Mouse (Mus musculus) embryonic facial prominence, embryonic 14.5 days (tissue): ENCODE measurements at regions not wholly inside any gene's neighbourhood (a gene's known extent, or its start where the extent isn't known, plus 50 kb on each side); places are given as distances from the start of the nearest gene placed in this dataset.
A peak's percentile ranks its signal among the peaks of the same experiment; 100 is the strongest.

ENCODE experiments used
- ATAC-seq: fragments of 200-750 bp; cut with Nextera tagmentation; 2 replicates; pipeline ENCODE4 v1.8.0; 2017; ENCODE audit warnings: low read depth, moderate number of reproducible peaks, moderate TSS enrichment
- DNase-seq: peaks from one replicate; pipeline ENCODE4 v3.0.0-alpha.2; 2015; ENCODE audit warnings: low spot score
- H3K27ac ChIP-seq: fragments of 300-500 bp; sonication (generic); replicated peaks from 2 replicates; pipeline ENCODE4 v1.5.1; 2014; ENCODE audit warnings: low read depth, mild to moderate bottlenecking, low read length, moderate library complexity
- H3K27me3 ChIP-seq: fragments of 300-500 bp; sonication (generic); replicated peaks from 2 replicates; pipeline ENCODE4 v1.6.1; 2014; ENCODE audit warnings: low read length; ENCODE audit not compliant: control insufficient read depth, insufficient read depth
- H3K36me3 ChIP-seq: fragments of 300-500 bp; sonication (generic); 2 replicates; pipeline ENCODE4 v1.6.1; 2014; ENCODE audit warnings: low read length, mixed read lengths; ENCODE audit not compliant: control insufficient read depth, insufficient read depth
- H3K4me1 ChIP-seq: fragments of 300-500 bp; sonication (generic); 2 replicates; pipeline ENCODE4 v1.6.1; 2014; ENCODE audit warnings: antibody characterized with exemption, low read length; ENCODE audit not compliant: control insufficient read depth, insufficient read depth
- H3K4me2 ChIP-seq: fragments of 300-500 bp; sonication (generic); 2 replicates; pipeline ENCODE4 v1.6.1; 2014; ENCODE audit warnings: low read depth, mild to moderate bottlenecking, low read length, moderate library complexity, mixed read lengths
- H3K4me3 ChIP-seq: fragments of 300-500 bp; sonication (generic); 2 replicates; pipeline ENCODE4 v1.5.1; 2014; ENCODE audit warnings: low read depth, mild to moderate bottlenecking, low read length
- H3K9ac ChIP-seq: fragments of 300-500 bp; sonication (generic); 2 replicates; pipeline ENCODE4 v1.6.1; 2014; ENCODE audit warnings: low read depth, mild to moderate bottlenecking, low read length, moderate library complexity, mixed read lengths
- H3K9me3 ChIP-seq: fragments of 300-500 bp; sonication (generic); 2 replicates; pipeline ENCODE4 v1.6.1; 2016; ENCODE audit warnings: low read length; ENCODE audit not compliant: control insufficient read depth
- WGBS: fragments of 180-500 bp; shearing (Covaris S2); extraction: QIAGEN DNeasy Blood & Tissue Kit; methylation state at CpG from one replicate; pipeline ENCODE4 v1.1.7; 2014; 5-methylcytosine and 5-hydroxymethylcytosine counted together

GRCm38 (mm10) chr11:117048911-117049310, 66.1 kb upstream of the Sec14l1 start:
- ATAC-seq = no peak
- Histone ChIP-seq H3K4me3 (no peak overlapping the region), H3K4me1 (peaks cover 10% of the 10 kb centered on the region; the same call in 1 of the 2 replicates), H3K9me3 (no peaks in the 10 kb centered on the region), H3K36me3 (no peaks in the 10 kb centered on the region), H3K27me3 (no peaks in the 10 kb centered on the region), H3K27ac (no peak overlapping the region), H3K9ac (no peak overlapping the region), H3K4me2 (no peak overlapping the region)
- WGBS = 93% methylated on average over 3 of the region's 3 CpGs
- DNase-seq = no peak

DNA sequence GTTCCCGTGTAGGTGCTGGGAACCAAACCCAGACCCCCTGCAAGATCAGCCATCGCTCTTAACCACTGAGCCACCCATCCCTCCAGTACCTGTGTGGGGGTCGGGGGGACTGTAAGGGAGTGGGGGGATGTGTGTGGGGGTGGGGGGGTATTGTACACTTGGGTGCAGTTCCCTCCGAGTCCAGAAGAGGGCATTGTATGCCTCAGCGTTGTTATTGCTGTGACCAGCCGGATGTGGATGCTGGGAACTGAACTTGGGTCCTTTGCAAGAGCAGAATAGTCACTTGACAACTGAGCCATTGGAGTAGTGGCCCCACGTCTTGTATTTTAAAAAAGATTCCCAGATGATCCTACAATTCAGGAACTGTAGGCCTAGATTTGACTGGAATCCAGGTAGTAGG, 64.2 kb upstream of the Sec14l1 start:
- WGBS = 87% methylated on average over 7 of the region's 7 CpGs
- DNase-seq = no peak
- H3K36me3 ChIP-seq = no peaks in the 10 kb centered on the region
- no peak for ATAC-seq
- H3K9ac ChIP-seq = no peak overlapping the region
- H3K4me3 ChIP-seq = no peak overlapping the region
- no peaks in the 10 kb centered on the region for H3K27me3 ChIP-seq
- no peak overlapping the region for H3K27ac ChIP-seq
- H3K4me2 ChIP-seq = no peak overlapping the region
- H3K9me3 ChIP-seq = no peaks in the 10 kb centered on the region
- H3K4me1 ChIP-seq = peaks cover 10% of the 10 kb centered on the region; the same call in 1 of the 2 replicates

- H3K9ac ChIP-seq = no peak overlapping the region
- WGBS = 9% methylated on average over 9 of the region's 9 CpGs
- ATAC-seq = peak; percentile 61
Measured at GRCm38 (mm10) chr11:117056958-117057357, 58.0 kb upstream of the Sec14l1 start.

GRCm38 (mm10) chr11:117057451-117057850, 57.5 kb upstream of the Sec14l1 start:
- H3K9me3 ChIP-seq = no peaks in the 10 kb centered on the region
- peak; percentile 58 for DNase-seq
- H3K9ac ChIP-seq = no peak overlapping the region
- H3K4me2 ChIP-seq = no peak overlapping the region
- peaks cover 5% of the 10 kb centered on the region for H3K4me1 ChIP-seq
- no peak overlapping the region for H3K4me3 ChIP-seq
- no peaks in the 10 kb centered on the region for H3K36me3 ChIP-seq
- H3K27ac ChIP-seq = no peak overlapping the region
- 33% methylated on average over 7 of the region's 7 CpGs for WGBS
- 0 out of 2 replicates have a peak, but pooled peaks cover 3% of the 10 kb centered on the region for H3K27me3 ChIP-seq
- no peak for ATAC-seq

More at GRCm38 (mm10) chr11:117056958-117057357, 58.0 kb upstream of the Sec14l1 start:
- Histone ChIP-seq H3K36me3 (no peaks in the 10 kb centered on the region), H3K27ac (no peak overlapping the region), H3K4me3 (no peak overlapping the region), H3K27me3 (0 out of 2 replicates have a peak, but pooled peaks cover 3% of the 10 kb centered on the region), H3K4me2 (no peak overlapping the region), H3K9me3 (no peaks in the 10 kb centered on the region), H3K4me1 (peaks cover 5% of the 10 kb centered on the region)
- DNase-seq = peak; percentile 82

GRCm38 (mm10) chr11:117059120-117059519, 55.8 kb upstream of the Sec14l1 start:
- 0 out of 2 replicates have a peak, but pooled peaks cover 3% of the 10 kb centered on the region for H3K27me3 ChIP-seq
- no peaks in the 10 kb centered on the region for H3K36me3 ChIP-seq
- no peak overlapping the region for H3K27ac ChIP-seq
- DNase-seq (no peak), ATAC-seq (no peak)
- no peak overlapping the region for H3K9ac ChIP-seq
- WGBS = 49% methylated on average over 8 of the region's 8 CpGs
- no peak overlapping the region for H3K4me3 ChIP-seq
- H3K4me2 ChIP-seq = no peak overlapping the region
- H3K9me3 ChIP-seq = no peaks in the 10 kb centered on the region
- H3K4me1 ChIP-seq = peaks cover 5% of the 10 kb centered on the region

- 0 out of 2 replicates have a peak overlapping the region, but pooled peaks have one; percentile 21 for H3K27ac ChIP-seq
- H3K4me1 ChIP-seq = peaks cover 5% of the 10 kb centered on the region
- H3K9ac ChIP-seq = 0 out of 2 replicates have a peak overlapping the region, but pooled peaks have one; percentile 30
- 0 out of 2 replicates have a peak, but pooled peaks cover 3% of the 10 kb centered on the region for H3K27me3 ChIP-seq
- H3K9me3 ChIP-seq = no peaks in the 10 kb centered on the region
- no peaks in the 10 kb centered on the region for H3K36me3 ChIP-seq
- ATAC-seq (no peak), DNase-seq (peak; percentile 28)
- H3K4me3 ChIP-seq = no peak overlapping the region
- WGBS = 6% methylated on average over 19 of the region's 19 CpGs
- peak overlapping the region; percentile 23; the same call in 1 of the 2 replicates for H3K4me2 ChIP-seq
Measured at GRCm38 (mm10) chr11:117059981-117060705, 54.8 kb upstream of the Sec14l1 start.

GRCm38 (mm10) chr11:117060706-117061337, 54.1 kb upstream of the Sec14l1 start:
- Histone ChIP-seq H3K27me3 (0 out of 2 replicates have a peak, but pooled peaks cover 3% of the 10 kb centered on the region), H3K9me3 (no peaks in the 10 kb centered on the region), H3K4me1 (peaks cover 5% of the 10 kb centered on the region), H3K36me3 (no peaks in the 10 kb centered on the region), H3K9ac (no peak overlapping the region), H3K4me3 (no peak overlapping the region), H3K4me2 (peak overlapping the region; percentile 23; the same call in 1 of the 2 replicates), H3K27ac (no peak overlapping the region)
- WGBS = 38% methylated on average over 7 of the region's 9 CpGs
- no peak for ATAC-seq
- no peak for DNase-seq

DNA sequence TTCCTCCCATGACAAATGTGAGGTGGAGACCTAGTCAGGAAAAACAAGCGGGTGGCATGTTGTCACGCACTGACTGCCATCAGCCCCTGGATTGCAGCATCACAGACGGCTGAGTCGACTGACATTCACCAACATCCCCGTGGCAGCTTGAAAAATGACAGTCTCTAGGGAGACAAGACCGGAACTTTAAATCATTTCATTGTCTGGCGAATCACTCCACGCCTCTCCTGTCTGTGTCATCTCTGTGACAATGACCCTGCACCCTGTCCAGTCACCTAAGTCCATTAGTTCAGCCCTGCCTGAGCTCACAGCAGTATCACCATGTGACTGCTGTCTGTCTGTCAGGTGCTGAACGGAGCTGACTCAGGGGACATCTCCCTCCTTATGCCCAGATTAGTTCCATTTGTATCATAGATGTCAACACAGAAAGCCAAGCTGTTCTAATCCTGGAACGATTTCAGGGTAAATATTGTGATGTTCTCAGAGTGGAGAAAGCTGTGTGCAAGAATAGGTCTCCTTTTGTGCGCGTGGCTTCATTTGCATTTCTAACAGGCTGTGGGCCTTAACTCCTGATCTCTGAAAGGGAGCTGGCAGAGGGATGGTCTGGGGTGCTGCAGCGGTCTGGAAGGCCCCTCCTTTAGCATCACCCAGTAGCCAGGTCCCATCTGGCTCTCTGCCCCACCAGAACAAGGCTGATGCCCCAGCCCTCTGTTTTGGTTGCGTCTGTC, 52.0 kb upstream of the Sec14l1 start:
- H3K4me3 ChIP-seq = no peak overlapping the region
- 0 out of 2 replicates have a peak, but pooled peaks cover 3% of the 10 kb centered on the region for H3K27me3 ChIP-seq
- H3K4me2 ChIP-seq = no peak overlapping the region
- H3K36me3 ChIP-seq = no peaks in the 10 kb centered on the region
- H3K9ac ChIP-seq = no peak overlapping the region
- DNase-seq = no peak
- H3K9me3 ChIP-seq = no peaks in the 10 kb centered on the region
- WGBS = 59% methylated on average over 14 of the region's 14 CpGs
- no peak overlapping the region for H3K27ac ChIP-seq
- peaks cover 5% of the 10 kb centered on the region for H3K4me1 ChIP-seq
- no peak for ATAC-seq
